Mouse (Mus musculus) cortical plate, adult 2 months (tissue): ENCODE measurements around the gene C1rb. TPM values are rescaled to one million over a fixed set of nuclear protein-coding genes. Genes with fewer than 3 reads are reported as not detected.
"Not testable (repeated sequence)": the region's sequence is repeated elsewhere in the genome, so short reads cannot be mapped to it uniquely, and the experiment has no call there.

Experiments used
- H3K27ac ChIP-seq: fragments of 200-500 bp; 2 replicates; pipeline ENCODE4 v1.5.1; 2012; ENCODE audit warnings: low read length, control low read depth, inconsistent platforms; ENCODE audit not compliant: insufficient read depth
- H3K4me1 ChIP-seq: fragments of 200-500 bp; 2 replicates; pipeline ENCODE4 v1.6.1; 2011; ENCODE audit warnings: low read length; ENCODE audit not compliant: control insufficient read depth, insufficient read depth
- H3K4me3 ChIP-seq: fragments of 200-500 bp; 2 replicates; pipeline ENCODE4 v1.5.1; 2011; ENCODE audit warnings: mild to moderate bottlenecking, low read length, control low read depth; ENCODE audit not compliant: insufficient read depth
- CTCF ChIP-seq: fragments of 200-500 bp; IDR thresholded peaks from 2 replicates; pipeline ENCODE4 v1.5.1; 2011; ENCODE audit warnings: mild to moderate bottlenecking, control low read depth, low read length; ENCODE audit not compliant: insufficient read depth; ENCODE audit errors: extremely low read depth
- POLR2A ChIP-seq: fragments of 200-500 bp; IDR thresholded peaks from 2 replicates; pipeline ENCODE4 v1.6.1; 2011; ENCODE audit warnings: mild to moderate bottlenecking, low read length, control low read depth; ENCODE audit not compliant: insufficient read depth; ENCODE audit errors: extremely low read depth
- polyA plus RNA-seq: library from polyadenylated mRNA; depleted of rRNA; stranded (reverse); fragments of >200 nt; gene quantifications from 2 replicates; pipeline ENCODE4 v1.2.3, GENCODE M21; 2012; rRNA removed

Gene C1rb
- polyA plus RNA-seq, result not detected in 2 replicates

GRCm38 (mm10) chr6:124570026-124570425, at the start of gene C1rb:
C1rb (plus strand) TSS chr6:124570294.
- Histone ChIP-seq H3K4me3 (no peak within 1 kb of the TSS), H3K27ac (no peak within 1 kb of the TSS), H3K4me1 (no peaks in the 10 kb centered on the region)
- TF ChIP-seq POLR2A, result no peak
- peak; percentile 70 for TF ChIP-seq CTCF

DNA sequence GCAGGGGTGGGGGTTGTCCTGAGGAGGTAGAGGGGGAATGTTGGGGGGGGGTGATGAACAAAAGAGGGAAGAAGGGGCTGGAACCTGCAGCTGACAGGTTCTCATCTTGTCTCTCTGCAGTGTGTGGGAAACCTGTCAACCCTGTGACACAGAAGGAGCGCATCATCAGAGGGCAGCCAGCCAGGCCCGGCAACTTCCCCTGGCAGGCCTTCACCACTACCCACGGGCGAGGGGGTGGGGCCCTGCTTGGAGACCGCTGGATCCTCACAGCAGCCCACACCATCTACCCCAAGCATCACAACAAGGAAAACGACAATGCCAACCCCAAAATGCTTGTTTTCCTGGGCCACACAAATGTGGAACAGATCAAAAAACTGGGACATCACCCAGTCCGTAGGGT, 48.0 kb upstream of the C1rb start:
- H3K27ac ChIP-seq, H3K4me3 ChIP-seq, H3K4me1 ChIP-seq: not testable (repeated sequence)

GRCm38 (mm10) chr6:124527881-124528280, 42.2 kb upstream of the C1rb start:
- no peaks in the 10 kb centered on the region for H3K4me1 ChIP-seq
- no peak overlapping the region for H3K27ac ChIP-seq
- no peak overlapping the region for H3K4me3 ChIP-seq
- no peak for TF ChIP-seq POLR2A
- TF ChIP-seq CTCF, result no peak

GRCm38 (mm10) chr6:124531077-124531476, 39.0 kb upstream of the C1rb start:
- H3K4me1 ChIP-seq, result no peaks in the 10 kb centered on the region
- H3K27ac ChIP-seq, result no peak overlapping the region
- H3K4me3 ChIP-seq, result no peak overlapping the region
- no peak for TF ChIP-seq CTCF
- no peak for TF ChIP-seq POLR2A

GRCm38 (mm10) chr6:124536125-124536829, 33.8 kb upstream of the C1rb start:
- H3K4me3 ChIP-seq, H3K27ac ChIP-seq, H3K4me1 ChIP-seq: not testable (repeated sequence)

- H3K27ac ChIP-seq, H3K4me1 ChIP-seq: not testable (repeated sequence)
Observed at GRCm38 (mm10) chr6:124541176-124541575, 28.9 kb upstream of the C1rb start.

GRCm38 (mm10) chr6:124542284-124542683, 27.8 kb upstream of the C1rb start, which contains the start of gene C1s1:
C1s1 (minus strand) TSS chr6:124542359.
- TF ChIP-seq CTCF, result peak; percentile 46
- not testable (repeated sequence) for H3K27ac ChIP-seq, H3K4me1 ChIP-seq, H3K4me3 ChIP-seq

More at GRCm38 (mm10) chr6:124541176-124541575, 28.9 kb upstream of the C1rb start:
- not testable (repeated sequence) for H3K4me3 ChIP-seq

DNA sequence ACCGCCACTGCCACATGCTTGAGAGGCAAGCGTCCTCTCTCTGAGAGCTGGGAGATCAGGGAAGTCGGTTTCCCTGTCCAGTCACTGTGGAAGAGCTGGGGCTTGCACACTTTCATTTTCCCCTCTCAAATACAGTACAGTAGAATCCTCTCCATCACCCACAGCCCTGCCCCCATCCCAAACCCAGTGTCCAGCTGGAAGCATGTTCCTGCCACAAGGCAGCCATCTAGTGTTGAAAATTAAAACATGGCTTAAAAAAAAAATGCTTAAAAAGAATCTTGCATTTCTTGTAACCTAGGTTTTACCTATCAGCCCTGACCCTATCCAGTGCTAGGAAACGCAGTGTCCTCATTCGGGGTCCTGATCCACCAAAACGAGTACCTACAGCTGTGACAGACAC, 25.6 kb upstream of the C1rb start:
- TF ChIP-seq POLR2A, result no peak
- TF ChIP-seq CTCF, result no peak
- Histone ChIP-seq H3K27ac (no peak overlapping the region), H3K4me3 (no peak overlapping the region), H3K4me1 (no peaks in the 10 kb centered on the region)

DNA sequence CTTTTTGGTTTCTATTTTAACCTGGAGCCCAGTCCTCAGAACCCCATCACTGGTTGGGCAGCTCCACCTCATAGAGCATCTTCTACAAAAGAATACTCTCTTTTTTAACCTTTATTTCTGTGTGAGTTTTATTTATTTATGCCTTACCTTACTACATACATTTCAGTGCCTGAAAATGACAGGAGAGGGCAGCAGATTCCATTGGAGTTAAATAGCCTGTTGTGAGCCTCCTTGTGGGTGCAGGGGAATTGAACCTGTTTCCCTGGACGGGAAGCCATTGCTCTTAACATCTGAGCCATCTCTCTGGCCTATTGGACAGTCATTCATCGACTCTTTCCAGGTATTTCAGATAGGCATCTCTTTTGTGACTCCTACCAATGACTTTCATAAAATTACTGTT, 24.7 kb upstream of the C1rb start:
- H3K4me3 ChIP-seq, result no peak overlapping the region
- H3K4me1 ChIP-seq, result no peaks in the 10 kb centered on the region
- H3K27ac ChIP-seq, result no peak overlapping the region
- TF ChIP-seq POLR2A (no peak), CTCF (no peak)

GRCm38 (mm10) chr6:124547979-124548378, 22.1 kb upstream of the C1rb start:
- not testable (repeated sequence) for H3K4me1 ChIP-seq, H3K4me3 ChIP-seq, H3K27ac ChIP-seq

DNA sequence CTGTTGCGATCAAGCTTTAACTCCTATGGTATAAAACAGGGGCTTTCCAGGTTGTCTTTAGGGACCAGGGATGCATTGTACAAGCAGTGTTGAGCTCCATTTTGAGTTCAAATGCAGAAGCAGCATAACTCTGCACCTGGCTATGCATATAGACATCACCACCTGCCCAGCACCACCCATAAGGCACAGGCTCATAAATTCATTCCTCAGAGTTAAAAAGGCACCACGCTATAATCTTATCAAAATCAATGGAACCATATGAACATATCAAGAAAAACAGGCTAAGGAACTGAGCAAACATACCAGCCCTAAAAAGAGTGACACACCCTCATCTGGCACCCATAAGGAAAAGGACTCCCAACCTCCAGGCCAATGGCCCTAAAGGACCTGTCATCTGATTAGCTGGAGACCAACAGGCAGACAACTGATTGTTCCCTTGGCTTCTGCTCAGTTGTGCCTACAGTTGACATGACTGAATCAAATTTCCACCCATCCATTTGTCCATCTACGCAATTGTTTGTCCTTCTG, 21.0 kb upstream of the C1rb start:
- H3K4me3 ChIP-seq, result no peak overlapping the region
- TF ChIP-seq CTCF (no peak), POLR2A (no peak)
- H3K4me1 ChIP-seq, result no peaks in the 10 kb centered on the region
- H3K27ac ChIP-seq, result no peak overlapping the region
